Comparison of ENCODE assay signal across 22 mouse cellular contexts in genomic region chr2:76688162-76688561, GRCm38 (mm10). TPM values are rescaled to one million over a fixed set of nuclear protein-coding genes. Genes with fewer than 3 reads are reported as not detected.
DNase-seq lines count a peak whose midpoint lies in the region; ATAC-seq and TF ChIP-seq lines count a peak whose summit lies in the region.
"Had no signal": no experiment of that assay in that cellular context is flagged by ENCODE, and none has a peak within 500 bp of the region (broad histone marks: within the 10 kb centered on the region; RNA-seq: fewer than 3 reads in every experiment).

No protein-coding gene starts in this region.

- H3K4me3 ChIP-seq in liver, embryonic 11.5 days (ENCODE audit: low read depth, low read length), result no peak overlapping the region
- no peak overlapping the region for H3K4me3 ChIP-seq in liver, postnatal 0 days (ENCODE audit: low read depth, low read length)
- H3K4me3 ChIP-seq in intestine, embryonic 16.5 days (ENCODE audit: low read length), result no peak overlapping the region
- H3K4me3 ChIP-seq in hindbrain, embryonic 16.5 days (ENCODE audit: low read length), result no peak overlapping the region
- H3K4me3 ChIP-seq: embryonic facial prominence, embryonic 10.5 days; gastrocnemius, adult 2 months; hindbrain, embryonic 15.5 days; left cerebral cortex, adult 2 months; limb, embryonic 12.5 days had no signal

- no peaks in the 10 kb centered on the region for H3K27me3 ChIP-seq in liver, embryonic 11.5 days (replicated peaks; ENCODE audit: control insufficient read depth, insufficient read depth, low read length)
- no peaks in the 10 kb centered on the region for H3K27me3 ChIP-seq in liver, postnatal 0 days (ENCODE audit: insufficient read depth, low read length)
- H3K27me3 ChIP-seq in intestine, embryonic 16.5 days (replicated peaks; ENCODE audit: control insufficient read depth, insufficient read depth, low read length), result no peaks in the 10 kb centered on the region
- H3K27me3 ChIP-seq in hindbrain, embryonic 16.5 days (replicated peaks; ENCODE audit: control insufficient read depth, insufficient read depth, low read length), result no peaks in the 10 kb centered on the region
- H3K27me3 ChIP-seq: hindbrain, embryonic 15.5 days; limb, embryonic 12.5 days had no signal

- TF ChIP-seq EP300 in liver, postnatal 0 days (IDR thresholded peaks at IDR 0.05; ENCODE audit: low read depth), result no peak

- TF ChIP-seq CTCF in liver, postnatal 0 days (IDR thresholded peaks at IDR 0.05; ENCODE audit: low read depth), result no peak

- no peak overlapping the region for H3K9ac ChIP-seq in liver, embryonic 11.5 days (ENCODE audit: low read depth, low read length)
- H3K9ac ChIP-seq in liver, postnatal 0 days (replicated peaks), result no peak overlapping the region
- no peak overlapping the region for H3K9ac ChIP-seq in intestine, embryonic 16.5 days (ENCODE audit: low read depth, low read length)
- no peak overlapping the region for H3K9ac ChIP-seq in hindbrain, embryonic 16.5 days (ENCODE audit: low read depth, low read length)
- H3K9ac ChIP-seq: hindbrain, embryonic 15.5 days; limb, embryonic 12.5 days; lung, embryonic 14.5 days had no signal

- DNase-seq in heart, adult 11 months, result peak; percentile 91
- DNase-seq in heart, postnatal 25 days (ENCODE audit: low spot score), result no peak
- no peak for DNase-seq in liver, embryonic 11.5 days (ENCODE audit: low spot score)
- DNase-seq in liver, postnatal 0 days, result no peak
- peak; percentile 58 for DNase-seq in testis, postnatal 14 days (ENCODE audit: low spot score)
- no peak for DNase-seq in thymus, postnatal 10 days (ENCODE audit: low spot score in 2 of 2)
- DNase-seq: cerebellum, postnatal 14 days; gastrocnemius, adult 2 months; kidney, adult 2 months; kidney, postnatal 14 days; lung, embryonic 14.5 days; midbrain, embryonic 14.5 days; right cerebral cortex, postnatal 4 days; thymus, adult 18-20 months had no signal

- H3K9me3 ChIP-seq in liver, embryonic 11.5 days (ENCODE audit: control insufficient read depth, low read length), result no peaks in the 10 kb centered on the region
- H3K9me3 ChIP-seq in liver, postnatal 0 days (ENCODE audit: low read length), result no peaks in the 10 kb centered on the region
- no peaks in the 10 kb centered on the region for H3K9me3 ChIP-seq in intestine, embryonic 16.5 days (ENCODE audit: control insufficient read depth, low read length)
- no peaks in the 10 kb centered on the region for H3K9me3 ChIP-seq in hindbrain, embryonic 16.5 days (ENCODE audit: control insufficient read depth, low read length)
- H3K9me3 ChIP-seq: embryonic facial prominence, embryonic 10.5 days; hindbrain, embryonic 15.5 days; limb, embryonic 12.5 days had no signal

- H3K4me2 ChIP-seq in liver, embryonic 11.5 days, result no peak overlapping the region
- H3K4me2 ChIP-seq in liver, postnatal 0 days (ENCODE audit: low read depth, low read length), result no peak overlapping the region
- no peak overlapping the region for H3K4me2 ChIP-seq in intestine, embryonic 16.5 days (ENCODE audit: low read depth, low read length)
- H3K4me2 ChIP-seq in hindbrain, embryonic 16.5 days (ENCODE audit: low read length), result no peak overlapping the region
- H3K4me2 ChIP-seq: hindbrain, embryonic 15.5 days; limb, embryonic 12.5 days; lung, embryonic 14.5 days had no signal

- no peak overlapping the region for H3K27ac ChIP-seq in liver, embryonic 11.5 days (ENCODE audit: low read depth, low read length)
- H3K27ac ChIP-seq in liver, postnatal 0 days (ENCODE audit: low read depth), result no peak overlapping the region
- H3K27ac ChIP-seq in intestine, embryonic 16.5 days (ENCODE audit: low read length), result no peak overlapping the region
- H3K27ac ChIP-seq in hindbrain, embryonic 16.5 days (ENCODE audit: low read depth, low read length), result no peak overlapping the region
- H3K27ac ChIP-seq: embryonic facial prominence, embryonic 10.5 days; gastrocnemius, adult 2 months; hindbrain, embryonic 15.5 days; left cerebral cortex, adult 2 months; limb, embryonic 12.5 days had no signal

- intact Hi-C loops in heart, postnatal 25 days (cut with DNase I), result no loop called here

- peaks cover 2% of the 10 kb centered on the region; the same call in 1 of the 2 replicates for H3K4me1 ChIP-seq in liver, embryonic 11.5 days (replicated peaks; ENCODE audit: control insufficient read depth, insufficient read depth, low read length)
- no peaks in the 10 kb centered on the region for H3K4me1 ChIP-seq in liver, postnatal 0 days (ENCODE audit: insufficient read depth)
- H3K4me1 ChIP-seq in intestine, embryonic 16.5 days (ENCODE audit: control insufficient read depth, insufficient read depth, low read length), result no peaks in the 10 kb centered on the region
- H3K4me1 ChIP-seq in hindbrain, embryonic 16.5 days (ENCODE audit: control insufficient read depth, insufficient read depth, low read depth, low read length), result no peaks in the 10 kb centered on the region
- H3K4me1 ChIP-seq: hindbrain, embryonic 15.5 days; limb, embryonic 12.5 days had no signal

- 0 out of 2 replicates have a peak, but pooled peaks have one; percentile 51 for ATAC-seq in liver, embryonic 11.5 days (replicated peaks; ENCODE audit: low FRiP score)
- no peak for ATAC-seq in liver, postnatal 0 days
- peak; percentile 56 for ATAC-seq in intestine, embryonic 16.5 days
- ATAC-seq in hindbrain, embryonic 16.5 days, result no peak
- ATAC-seq: forebrain, embryonic 16.5 days had no signal

- 48% methylated on average over 7 of the region's 7 CpGs for WGBS in liver, embryonic 11.5 days
- WGBS in liver, postnatal 0 days (ENCODE audit: insufficient replicate concordance), result 53% methylated on average over 7 of the region's 7 CpGs
- WGBS in intestine, embryonic 16.5 days, result 51% methylated on average over 7 of the region's 7 CpGs
- WGBS in hindbrain, embryonic 16.5 days, result 71% methylated on average over 7 of the region's 7 CpGs

- H3K36me3 ChIP-seq in liver, embryonic 11.5 days (ENCODE audit: control insufficient read depth, insufficient read depth, low read length), result peaks cover 32% of the 10 kb centered on the region
- peaks cover 51% of the 10 kb centered on the region for H3K36me3 ChIP-seq in liver, postnatal 0 days (replicated peaks; ENCODE audit: insufficient read depth, low read length)
- H3K36me3 ChIP-seq in intestine, embryonic 16.5 days (ENCODE audit: control insufficient read depth, insufficient read depth, low read length), result peaks cover 25% of the 10 kb centered on the region; the same call in 1 of the 2 replicates
- H3K36me3 ChIP-seq in hindbrain, embryonic 16.5 days (ENCODE audit: control insufficient read depth, insufficient read depth, low read length), result peaks cover 30% of the 10 kb centered on the region

RNA-seq across cellular contexts. Expression of gene Plekha3, which starts 13.1 kb away (rescaled TPM):
- total RNA-seq in heart, postnatal 25 days (2021), result 10 to 100 TPM; 17.8 to 20.7 TPM
- polyA plus RNA-seq in liver, embryonic 11.5 days (2014; fragmentation: Nextera tagmentation; extraction: Ambion mirVana), result 9.5 and 12.4 TPM in 2 replicates
- 3.8 and 5.0 TPM in 2 replicates for polyA plus RNA-seq in liver, postnatal 0 days (2015; fragmentation: Nextera tagmentation; extraction: Ambion mirVana)
- 2.1 and 2.2 TPM in 2 replicates for polyA plus RNA-seq in intestine, embryonic 16.5 days (2015; fragmentation: Nextera tagmentation; extraction: Ambion mirVana)
- polyA plus RNA-seq in hindbrain, embryonic 16.5 days (2015; fragmentation: Nextera tagmentation; extraction: Ambion mirVana), result 3.6 and 3.8 TPM in 2 replicates

RNA-seq across cellular contexts. Expression of gene Fkbp7, which starts 15.2 kb away (rescaled TPM):
- 10 to 100 TPM; 19.7 to 21.2 TPM for total RNA-seq in heart, postnatal 25 days (2021)
- polyA plus RNA-seq in liver, embryonic 11.5 days (2014; fragmentation: Nextera tagmentation; extraction: Ambion mirVana), result 13.6 and 19.5 TPM in 2 replicates
- 6.5 and 7.9 TPM in 2 replicates for polyA plus RNA-seq in liver, postnatal 0 days (2015; fragmentation: Nextera tagmentation; extraction: Ambion mirVana)
- 42.7 and 44.5 TPM in 2 replicates for polyA plus RNA-seq in intestine, embryonic 16.5 days (2015; fragmentation: Nextera tagmentation; extraction: Ambion mirVana)
- polyA plus RNA-seq in hindbrain, embryonic 16.5 days (2015; fragmentation: Nextera tagmentation; extraction: Ambion mirVana), result 12.7 and 16.3 TPM in 2 replicates

RNA-seq across cellular contexts. Expression of gene Pjvk, which starts 39.9 kb away (rescaled TPM):
- not detected for total RNA-seq in heart, postnatal 25 days (2021)
- polyA plus RNA-seq in liver, embryonic 11.5 days (2014; fragmentation: Nextera tagmentation; extraction: Ambion mirVana), result 0.18 TPM in 1 of 2 replicates, not detected in the other
- not detected in 2 replicates for polyA plus RNA-seq in liver, postnatal 0 days (2015; fragmentation: Nextera tagmentation; extraction: Ambion mirVana)
- not detected in 2 replicates for polyA plus RNA-seq in intestine, embryonic 16.5 days (2015; fragmentation: Nextera tagmentation; extraction: Ambion mirVana)
- polyA plus RNA-seq in hindbrain, embryonic 16.5 days (2015; fragmentation: Nextera tagmentation; extraction: Ambion mirVana), result 0.83 and 1.1 TPM in 2 replicates
- total RNA-seq: gastrocnemius, adult 2 months; left cerebral cortex, adult 2 months; neutrophil, adult 5-6 weeks had no signal

RNA-seq across cellular contexts. Expression of gene Prkra, which starts 40.3 kb away (rescaled TPM):
- 10 to 100 TPM; 13.3 to 15.2 TPM for total RNA-seq in heart, postnatal 25 days (2021)
- 26.7 and 30.3 TPM in 2 replicates for polyA plus RNA-seq in liver, embryonic 11.5 days (2014; fragmentation: Nextera tagmentation; extraction: Ambion mirVana)
- 7.7 and 7.9 TPM in 2 replicates for polyA plus RNA-seq in liver, postnatal 0 days (2015; fragmentation: Nextera tagmentation; extraction: Ambion mirVana)
- 37.8 and 38.3 TPM in 2 replicates for polyA plus RNA-seq in intestine, embryonic 16.5 days (2015; fragmentation: Nextera tagmentation; extraction: Ambion mirVana)
- polyA plus RNA-seq in hindbrain, embryonic 16.5 days (2015; fragmentation: Nextera tagmentation; extraction: Ambion mirVana), result 104 and 114 TPM in 2 replicates

Comparison
In these comparisons a context has a peak if more than half of its experiments do, and no peak if none do; other contexts are left out.
1. DNase-seq: peak in heart, adult 11 months (single experiment) and testis, postnatal 14 days (single experiment); none in heart, postnatal 25 days (single experiment), liver, embryonic 11.5 days (single experiment), liver, postnatal 0 days (single experiment) and thymus, postnatal 10 days (0 of 2).
2. ATAC-seq: peak in liver, embryonic 11.5 days (single experiment) and intestine, embryonic 16.5 days (single experiment); none in liver, postnatal 0 days (single experiment) and hindbrain, embryonic 16.5 days (single experiment).